Mouse (Mus musculus): ENCODE data around the gene Adam33. TPM values are rescaled to one million over a fixed set of nuclear protein-coding genes. Genes with fewer than 3 reads are reported as not detected.

Gene Adam33
- polyA plus RNA-seq, 1 experiment from 2014 or later = 0.29 TPM

DNA sequence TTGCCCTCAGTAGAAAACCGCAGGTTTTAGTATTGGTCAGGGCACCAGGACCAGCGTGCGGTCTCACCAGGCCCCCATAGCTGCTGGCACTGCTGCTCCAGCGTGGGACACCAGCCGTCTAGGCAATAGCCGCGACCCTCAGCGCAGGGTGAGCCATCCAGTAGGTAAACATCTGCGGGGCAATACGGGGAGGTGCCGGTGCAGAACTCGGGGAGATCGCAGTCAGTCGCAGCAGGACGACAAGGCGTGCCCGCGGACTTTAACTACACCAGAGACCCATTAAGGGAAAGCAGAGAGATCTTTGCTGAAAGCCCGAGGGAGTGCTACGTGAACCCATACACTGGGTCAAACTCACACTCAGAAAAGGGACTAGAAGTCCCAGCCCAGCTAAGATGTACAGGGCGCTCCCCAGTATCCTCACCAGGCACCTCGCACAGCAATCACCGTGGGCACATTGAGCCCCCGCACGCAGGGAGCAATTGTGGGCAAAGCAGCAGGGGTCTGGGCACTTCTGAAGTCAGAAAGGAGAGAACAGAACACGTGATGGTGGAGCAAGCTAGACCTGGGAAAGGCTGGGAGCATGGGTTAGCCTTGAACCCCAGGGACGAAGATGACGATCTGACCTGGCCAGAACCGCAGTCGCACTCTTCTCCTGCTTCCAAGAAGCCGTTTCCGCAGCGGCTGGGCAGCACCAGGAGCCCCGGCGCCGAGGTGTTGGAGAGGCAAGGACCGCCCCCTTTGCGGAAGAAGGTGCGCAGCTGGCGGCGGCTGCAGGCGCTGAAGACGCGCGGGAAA lies 9.6 kb downstream of the Adam33 start:
- H3K9me3 ChIP-seq = no peaks in the 10 kb centered on the region
- no peaks in the 10 kb centered on the region for H3K36me3 ChIP-seq
- no peak overlapping the region for H3K27ac ChIP-seq
- H3K4me3 ChIP-seq = peak overlapping the region; percentile 46
- H3K27me3 ChIP-seq (ENCODE audit: insufficient read depth, poor library complexity, severe bottlenecking) = peaks cover 88% of the 10 kb centered on the region
- DNase-seq (ENCODE audit: low spot score) = peak; percentile 52
- peaks cover 35% of the 10 kb centered on the region for H3K4me1 ChIP-seq (replicated peaks)
- WGBS = 2% methylated on average over 45 of the region's 45 CpGs

DNA sequence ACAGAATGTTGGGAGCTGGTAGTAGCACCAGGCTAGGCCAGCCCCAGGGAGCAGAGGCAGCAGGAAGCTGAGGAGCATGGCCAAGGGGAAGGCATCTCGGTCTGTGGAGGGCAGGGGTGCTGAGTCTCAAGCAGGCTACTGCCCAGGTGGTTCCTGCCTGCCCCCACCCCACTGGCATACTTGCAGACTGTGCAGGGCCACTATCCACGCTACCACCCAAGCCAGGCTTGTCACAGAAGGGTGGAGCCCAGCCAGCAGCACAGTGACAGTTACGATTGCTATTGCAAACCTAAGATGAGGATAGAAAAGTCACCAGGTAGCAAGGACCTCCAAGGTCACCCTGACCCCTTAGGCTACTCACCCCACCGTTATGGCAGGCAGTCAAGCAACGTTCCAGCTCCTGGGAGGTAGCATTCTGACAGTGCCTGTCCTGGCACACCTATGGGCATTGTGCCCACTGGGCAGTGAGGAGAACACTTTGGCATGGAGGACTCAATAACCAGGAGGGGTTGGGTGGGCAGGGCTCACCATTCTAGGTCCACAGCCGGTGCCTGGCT lies 10.7 kb downstream of the Adam33 start:
- Histone ChIP-seq H3K27me3 (ENCODE audit: insufficient read depth, poor library complexity, severe bottlenecking) (peaks cover 79% of the 10 kb centered on the region), H3K36me3 (no peaks in the 10 kb centered on the region), H3K4me1 (replicated peaks) (peaks cover 35% of the 10 kb centered on the region), H3K27ac (no peak overlapping the region), H3K4me3 (no peak overlapping the region), H3K9me3 (no peaks in the 10 kb centered on the region)
- no peak for DNase-seq (ENCODE audit: low spot score)
- WGBS = 64% methylated on average over 6 of the region's 6 CpGs

DNA sequence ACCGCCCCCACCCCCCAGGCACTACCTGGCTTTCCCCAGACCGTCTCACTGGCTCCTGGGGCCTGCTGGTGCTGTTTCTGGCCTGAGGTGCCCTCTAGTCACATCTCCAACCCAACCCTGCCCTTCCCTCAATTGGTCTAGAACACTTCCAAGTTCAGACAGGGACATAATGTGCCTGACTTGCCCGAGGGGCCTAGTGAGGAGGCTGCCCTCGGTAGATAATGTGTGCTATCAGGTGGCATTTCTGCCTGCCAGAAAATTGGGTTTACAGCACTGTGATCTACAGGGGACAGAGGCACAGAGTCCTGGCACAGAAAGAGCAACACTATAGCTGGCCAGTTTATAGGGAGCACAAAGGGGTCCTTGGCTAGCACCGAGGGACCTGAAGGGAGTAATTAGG lies 11.6 kb downstream of the Adam33 start:
- Histone ChIP-seq H3K27ac (no peak overlapping the region), H3K9me3 (no peaks in the 10 kb centered on the region), H3K4me1 (replicated peaks) (peaks cover 35% of the 10 kb centered on the region), H3K27me3 (ENCODE audit: insufficient read depth, poor library complexity, severe bottlenecking) (peaks cover 74% of the 10 kb centered on the region), H3K36me3 (no peaks in the 10 kb centered on the region), H3K4me3 (no peak overlapping the region)
- DNase-seq (ENCODE audit: low spot score) = no peak
- WGBS = 74% methylated on average over 5 of the region's 5 CpGs

DNA sequence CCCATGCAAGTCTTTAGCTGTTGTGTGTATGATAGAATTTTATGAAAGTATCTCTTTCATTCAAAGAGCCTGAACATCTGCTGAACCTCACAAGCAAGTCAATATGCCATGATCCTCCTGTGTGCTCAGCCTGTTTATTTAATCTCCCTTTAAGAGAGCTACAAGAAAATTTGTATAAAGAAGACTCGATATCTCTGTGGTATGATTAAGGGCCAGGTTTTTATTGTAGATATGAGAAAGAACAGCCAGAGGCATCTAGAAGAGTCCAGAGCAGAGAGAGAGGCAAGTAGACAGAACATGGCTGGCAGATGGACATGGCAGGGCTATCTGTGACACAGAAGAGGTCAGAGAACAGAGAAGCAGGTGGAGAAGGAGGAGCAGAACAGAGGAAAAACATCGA lies 17.6 kb downstream of the Adam33 start:
- Histone ChIP-seq H3K27ac (no peak overlapping the region), H3K4me1 (replicated peaks) (peaks cover 16% of the 10 kb centered on the region), H3K27me3 (ENCODE audit: insufficient read depth, poor library complexity, severe bottlenecking) (peaks cover 47% of the 10 kb centered on the region), H3K9me3 (no peaks in the 10 kb centered on the region), H3K4me3 (no peak overlapping the region), H3K36me3 (no peaks in the 10 kb centered on the region)
- 90% methylated on average over 2 of the region's 2 CpGs for WGBS
- no peak for DNase-seq (ENCODE audit: low spot score)

DNA sequence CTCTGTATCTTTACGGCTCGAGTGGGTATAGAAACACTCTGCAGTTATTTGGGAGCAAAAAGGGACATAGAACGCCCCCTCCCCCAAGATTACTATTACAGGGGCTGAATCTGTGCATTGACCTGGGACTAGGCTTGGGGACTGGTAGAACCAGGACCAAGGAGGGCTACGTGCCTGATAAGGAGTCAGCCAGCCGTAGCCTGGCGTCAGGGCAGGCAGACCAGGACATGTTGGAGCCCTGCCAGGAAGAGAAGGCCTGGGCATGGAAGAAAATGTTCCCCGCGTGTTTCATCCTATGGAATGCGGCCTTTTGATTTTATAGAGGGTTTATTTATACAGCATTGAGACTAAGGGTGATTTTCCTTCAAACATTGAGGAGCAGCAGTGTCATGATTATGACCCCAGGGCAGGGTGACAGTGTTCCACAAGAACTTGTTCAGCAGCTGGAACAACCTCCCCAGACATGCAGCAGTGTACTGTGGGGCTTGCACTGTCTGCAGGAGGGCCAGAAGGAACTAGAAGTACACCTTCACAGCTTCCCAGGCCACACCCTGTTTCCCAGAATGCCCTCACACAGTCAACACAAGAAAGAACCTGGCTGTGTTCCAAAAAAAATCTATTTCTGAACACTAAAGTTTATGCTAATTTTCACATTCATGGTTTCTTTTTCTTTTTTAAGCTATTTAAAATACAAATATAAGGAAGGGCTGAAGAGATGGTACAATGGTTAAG lies 18.5 kb downstream of the Adam33 start:
- H3K27me3 ChIP-seq (ENCODE audit: insufficient read depth, poor library complexity, severe bottlenecking) = peaks cover 47% of the 10 kb centered on the region
- H3K36me3 ChIP-seq = no peaks in the 10 kb centered on the region
- H3K4me3 ChIP-seq = no peak overlapping the region
- H3K27ac ChIP-seq = no peak overlapping the region
- 89% methylated on average over 9 of the region's 9 CpGs for WGBS
- DNase-seq (ENCODE audit: low spot score) = no peak
- H3K4me1 ChIP-seq (replicated peaks) = peaks cover 24% of the 10 kb centered on the region
- no peaks in the 10 kb centered on the region for H3K9me3 ChIP-seq

DNA sequence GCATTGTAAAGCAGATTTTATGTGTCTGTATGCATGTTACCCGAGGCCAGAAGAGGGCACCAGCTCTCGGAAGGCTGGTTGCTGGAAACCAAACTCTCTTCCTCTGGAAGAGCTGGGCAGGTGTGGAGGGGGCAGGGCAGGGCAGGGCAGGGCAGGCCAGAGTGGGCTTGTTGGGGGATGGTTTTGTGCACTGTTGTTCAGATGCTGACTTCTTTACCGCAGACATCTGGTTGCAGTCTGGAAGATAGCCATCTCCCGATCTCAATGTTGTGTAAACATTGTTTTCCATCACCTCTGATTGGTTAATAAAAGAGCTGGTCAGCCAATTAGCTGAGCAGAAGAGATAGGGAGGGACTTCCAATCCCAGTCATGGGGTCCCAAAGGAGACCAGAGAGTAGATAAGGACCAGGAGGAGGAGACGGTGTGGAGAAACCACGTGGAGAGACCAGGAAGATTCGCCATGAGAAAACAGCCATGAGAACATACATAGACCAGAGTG lies 19.2 kb downstream of the Adam33 start:
- Histone ChIP-seq H3K4me3 (peak overlapping the region; percentile 40), H3K27me3 (ENCODE audit: insufficient read depth, poor library complexity, severe bottlenecking) (peaks cover 53% of the 10 kb centered on the region)

GRCm38 (mm10) chr2:131042988-131043387 lies 20.6 kb downstream of the Adam33 start, which contains the start of gene Gfra4:
TSS of gene Gfra4 (minus strand) at chr2:131043088.
- peaks cover 68% of the 10 kb centered on the region for H3K27me3 ChIP-seq (ENCODE audit: insufficient read depth, poor library complexity, severe bottlenecking)
- H3K27ac ChIP-seq = no peak within 1 kb of the TSS
- no peak within 1 kb of the TSS for H3K4me3 ChIP-seq
- DNase-seq (ENCODE audit: low spot score) = no peak
- no peaks in the 10 kb centered on the region for H3K36me3 ChIP-seq
- WGBS = 71% methylated on average over 2 of the region's 2 CpGs
- no peaks in the 10 kb centered on the region for H3K9me3 ChIP-seq
- peaks cover 28% of the 10 kb centered on the region for H3K4me1 ChIP-seq (replicated peaks)

More for the DNA sequence above, 19.2 kb downstream of the Adam33 start:
- H3K36me3 ChIP-seq = no peaks in the 10 kb centered on the region
- peaks cover 28% of the 10 kb centered on the region for H3K4me1 ChIP-seq (replicated peaks)
- WGBS = 12% methylated on average over 7 of the region's 7 CpGs
- no peak for DNase-seq (ENCODE audit: low spot score)
- no peak overlapping the region for H3K27ac ChIP-seq
- H3K9me3 ChIP-seq = no peaks in the 10 kb centered on the region

DNA sequence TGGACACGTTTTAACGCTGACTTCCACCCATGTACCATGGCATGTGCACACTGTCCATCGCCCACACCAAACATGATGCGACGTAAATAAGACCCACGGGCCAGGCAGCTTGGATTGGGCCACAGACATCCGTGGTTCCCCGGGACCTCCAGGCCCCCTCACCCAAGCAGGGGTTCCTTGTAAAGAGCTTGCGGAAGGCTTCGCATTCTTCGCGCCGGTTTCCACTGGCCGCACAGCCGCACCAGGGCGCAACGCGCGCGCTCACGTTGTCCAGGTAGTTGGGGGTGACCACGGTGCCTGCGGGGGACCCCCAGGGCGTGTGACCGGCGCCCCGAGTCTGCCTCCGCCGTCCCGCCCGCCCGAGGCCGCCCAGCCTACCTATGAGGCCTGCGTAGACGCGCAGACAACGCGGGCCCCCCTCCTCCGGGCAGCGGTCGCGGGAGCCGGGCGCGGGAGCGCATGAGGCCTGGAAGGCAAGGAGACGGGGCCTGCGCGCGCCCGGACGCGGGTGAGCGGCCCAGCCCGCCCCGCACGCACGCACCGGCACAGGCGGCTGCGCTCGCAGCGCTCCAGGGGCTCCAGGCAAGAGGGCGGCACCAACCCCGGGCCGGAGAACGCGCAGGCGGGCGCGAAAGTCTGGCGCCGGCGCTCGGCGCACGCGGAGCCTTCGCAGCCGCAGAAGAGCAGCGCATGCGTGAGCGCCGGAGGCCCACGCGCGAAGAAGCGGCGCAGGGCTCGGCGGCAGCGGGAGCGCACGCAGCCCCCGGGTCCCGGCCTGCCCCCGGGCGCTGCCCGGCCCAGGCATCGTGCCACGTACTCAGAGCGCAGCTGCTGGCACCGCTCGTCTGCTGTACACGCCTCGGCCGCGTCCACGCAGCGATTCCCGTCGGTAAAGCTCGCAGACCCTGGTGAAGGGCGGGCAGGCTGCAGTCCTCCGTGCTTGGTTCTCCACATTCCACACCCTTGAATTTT lies 22.5 kb downstream of the Adam33 start:
- H3K27me3 ChIP-seq (ENCODE audit: insufficient read depth, poor library complexity, severe bottlenecking) = peaks cover 68% of the 10 kb centered on the region
- peaks cover 28% of the 10 kb centered on the region for H3K4me1 ChIP-seq (replicated peaks)
- no peaks in the 10 kb centered on the region for H3K36me3 ChIP-seq
- peak; percentile 48 for DNase-seq (ENCODE audit: low spot score)
- H3K27ac ChIP-seq = peak overlapping the region; percentile 79
- 3% methylated on average over 115 of the region's 115 CpGs for WGBS
- no peaks in the 10 kb centered on the region for H3K9me3 ChIP-seq
- H3K4me3 ChIP-seq = peak overlapping the region; percentile 67

GRCm38 (mm10) chr2:131038675-131039074 lies 24.9 kb downstream of the Adam33 start:
- Histone ChIP-seq H3K4me1 (replicated peaks) (peaks cover 21% of the 10 kb centered on the region), H3K27ac (no peak overlapping the region), H3K4me3 (no peak overlapping the region), H3K27me3 (ENCODE audit: insufficient read depth, poor library complexity, severe bottlenecking) (peaks cover 65% of the 10 kb centered on the region), H3K9me3 (0 out of 2 replicates have a peak, but pooled peaks cover 3% of the 10 kb centered on the region), H3K36me3 (no peaks in the 10 kb centered on the region)
- 83% methylated on average over 5 of the region's 5 CpGs for WGBS
- DNase-seq (ENCODE audit: low spot score) = no peak

DNA sequence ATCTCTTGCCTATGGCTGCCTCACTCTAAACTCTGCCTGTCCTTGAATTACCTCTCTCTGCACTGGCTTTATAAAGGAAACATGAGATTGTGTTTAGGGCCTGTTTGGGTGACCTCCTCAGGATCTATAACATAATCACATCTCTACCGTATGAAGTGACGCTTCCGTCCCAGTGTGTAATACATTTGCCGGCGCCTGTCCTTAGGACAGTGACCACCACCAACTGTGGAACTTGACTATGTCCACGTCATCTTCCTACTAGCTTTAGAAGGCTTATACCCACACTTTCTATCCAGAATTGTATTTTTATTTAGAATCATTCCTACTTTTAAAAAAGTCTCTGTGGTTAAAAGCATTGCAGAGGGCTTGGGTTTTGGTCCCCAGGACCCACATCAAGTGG lies 25.4 kb downstream of the Adam33 start:
- WGBS = 92% methylated on average over 6 of the region's 6 CpGs
- H3K4me1 ChIP-seq (replicated peaks) = peaks cover 21% of the 10 kb centered on the region
- no peak overlapping the region for H3K27ac ChIP-seq
- H3K27me3 ChIP-seq (ENCODE audit: insufficient read depth, poor library complexity, severe bottlenecking) = peaks cover 60% of the 10 kb centered on the region
- H3K4me3 ChIP-seq = no peak overlapping the region
- H3K9me3 ChIP-seq = 0 out of 2 replicates have a peak, but pooled peaks cover 6% of the 10 kb centered on the region
- no peaks in the 10 kb centered on the region for H3K36me3 ChIP-seq
- no peak for DNase-seq (ENCODE audit: low spot score)

DNA sequence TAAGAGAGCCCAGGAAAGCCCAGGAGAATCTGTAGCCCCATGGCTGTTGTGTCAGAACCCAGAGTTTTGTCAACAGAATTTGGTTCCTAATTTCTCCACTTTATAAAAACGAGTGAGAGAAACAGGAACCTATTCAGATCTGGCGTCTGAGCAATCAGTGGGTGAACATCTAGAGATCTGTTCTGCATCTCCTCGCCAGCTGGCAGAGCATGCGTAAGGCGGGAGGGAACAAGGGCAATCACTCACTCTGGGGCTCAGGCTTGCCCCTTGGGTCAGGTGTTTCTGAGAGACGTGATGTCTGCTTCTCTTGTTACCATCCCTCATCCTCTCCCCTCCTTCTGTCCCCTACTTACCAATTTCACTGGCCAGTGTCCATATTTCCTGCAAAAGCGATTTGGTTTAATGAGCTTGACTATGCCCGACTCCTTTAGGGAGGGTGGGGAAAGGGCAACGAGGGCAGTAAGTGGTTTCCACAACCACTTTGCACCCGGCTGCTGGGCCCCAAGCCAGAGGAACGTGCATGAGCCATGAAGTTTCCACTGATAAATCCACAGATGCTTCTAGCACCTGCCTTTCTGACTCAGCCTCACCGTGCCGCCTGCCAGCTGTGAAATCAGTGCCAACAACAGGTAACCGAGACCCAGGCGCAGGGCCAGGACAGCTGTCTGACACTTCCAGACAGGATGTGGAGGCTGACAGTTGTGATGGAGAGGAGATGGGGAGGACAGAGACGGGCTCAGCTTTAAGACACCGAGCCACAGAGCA lies 26.2 kb downstream of the Adam33 start:
- H3K36me3 ChIP-seq = no peaks in the 10 kb centered on the region
- DNase-seq (ENCODE audit: low spot score) = no peak
- H3K4me1 ChIP-seq (replicated peaks) = peaks cover 21% of the 10 kb centered on the region
- peaks cover 52% of the 10 kb centered on the region for H3K27me3 ChIP-seq (ENCODE audit: insufficient read depth, poor library complexity, severe bottlenecking)
- 0 out of 2 replicates have a peak, but pooled peaks cover 6% of the 10 kb centered on the region for H3K9me3 ChIP-seq
- 72% methylated on average over 17 of the region's 17 CpGs for WGBS
- H3K27ac ChIP-seq = no peak overlapping the region
- H3K4me3 ChIP-seq = no peak overlapping the region
